In the genomic region with DNA sequence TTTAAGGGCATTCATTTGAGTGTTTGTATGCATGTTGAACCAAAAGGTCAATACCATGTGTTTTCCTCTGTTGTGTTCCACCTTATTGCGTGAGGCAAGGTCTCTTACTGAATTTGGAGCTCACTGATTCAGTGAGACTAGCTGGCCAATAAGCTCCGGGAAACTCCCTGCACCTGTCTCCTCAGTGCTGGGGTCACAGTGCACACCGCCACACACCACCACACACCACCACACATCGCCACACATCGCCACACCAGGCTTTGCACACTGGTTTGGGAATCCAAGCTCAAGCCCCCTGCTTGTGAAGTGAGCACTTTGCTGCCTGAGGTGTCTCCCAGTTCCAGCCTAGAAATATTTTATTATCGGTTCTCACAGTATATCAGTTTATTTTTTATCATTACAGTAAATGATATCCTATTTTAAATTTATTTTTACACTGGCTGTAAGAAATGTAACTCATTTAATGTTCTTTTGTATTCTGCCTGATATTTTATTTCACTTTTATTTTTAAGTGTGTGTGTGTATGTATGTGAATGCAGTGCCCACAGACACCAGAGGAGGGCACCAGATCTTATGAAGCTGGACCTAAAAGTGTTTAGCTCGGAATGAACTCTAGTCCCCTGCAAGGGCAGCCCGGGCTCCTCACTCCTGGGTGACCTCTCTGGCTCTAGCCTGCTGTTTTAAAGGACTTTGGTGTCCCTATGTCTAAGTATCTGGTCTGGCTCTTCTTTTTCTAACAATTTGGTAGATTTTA, we compare ENCODE assay signal across 23 mouse cellular contexts.
A peak's percentile ranks its signal among the peaks of the same experiment; 100 is the strongest.
DNase-seq lines count a peak whose midpoint lies in the region; ATAC-seq and TF ChIP-seq lines count a peak whose summit lies in the region.
"Had no signal": no experiment of that assay in that cellular context is flagged by ENCODE, and none has a peak within 500 bp of the region (broad histone marks: within the 10 kb centered on the region; RNA-seq: fewer than 3 reads in every experiment).

No protein-coding gene starts in this region.

- peak; percentile 40 for DNase-seq in hindbrain, postnatal 0 days (ENCODE audit: low spot score)
- DNase-seq in liver, postnatal 0 days, result peak; percentile 23
- DNase-seq in liver, embryonic 11.5 days (ENCODE audit: low spot score), result no peak
- DNase-seq in A20 (ENCODE audit: low read depth, low spot score) (peak; percentile 94), Patski (ENCODE audit: low read depth, low spot score) (no peak)
- DNase-seq: adrenal gland, postnatal 36 days; cerebellum, adult 2 months; gastrocnemius, postnatal 25 days; lung, postnatal 10 days; right cerebral cortex, postnatal 14 days; thymus, adult 2 months had no signal

- H3K4me2 ChIP-seq in hindbrain, postnatal 0 days (ENCODE audit: low read depth, low read length), result no peak overlapping the region
- H3K4me2 ChIP-seq in hindbrain, embryonic 16.5 days (ENCODE audit: low read length), result no peak overlapping the region
- H3K4me2 ChIP-seq in liver, postnatal 0 days (ENCODE audit: low read depth, low read length), result no peak overlapping the region
- no peak overlapping the region for H3K4me2 ChIP-seq in liver, embryonic 11.5 days
- H3K4me2 ChIP-seq: forebrain, embryonic 13.5 days; hindbrain, embryonic 12.5 days; intestine, embryonic 15.5 days; midbrain, embryonic 15.5 days; neural tube, embryonic 15.5 days; stomach, embryonic 15.5 days had no signal

- no peak for TF ChIP-seq EP300 in liver, postnatal 0 days (IDR thresholded peaks at IDR 0.05; ENCODE audit: low read depth)

- 93% methylated on average over 8 of the region's 8 CpGs for WGBS in hindbrain, postnatal 0 days
- 95% methylated on average over 8 of the region's 8 CpGs for WGBS in hindbrain, embryonic 16.5 days
- 81% methylated on average over 8 of the region's 8 CpGs for WGBS in liver, postnatal 0 days (ENCODE audit: insufficient replicate concordance)
- WGBS in liver, embryonic 11.5 days, result 87% methylated on average over 8 of the region's 8 CpGs

- no peaks in the 10 kb centered on the region for H3K27me3 ChIP-seq in hindbrain, postnatal 0 days (ENCODE audit: insufficient read depth, low read length)
- no peaks in the 10 kb centered on the region for H3K27me3 ChIP-seq in hindbrain, embryonic 16.5 days (replicated peaks; ENCODE audit: control insufficient read depth, insufficient read depth, low read length)
- H3K27me3 ChIP-seq in liver, postnatal 0 days (ENCODE audit: insufficient read depth, low read length), result no peaks in the 10 kb centered on the region
- no peaks in the 10 kb centered on the region for H3K27me3 ChIP-seq in liver, embryonic 11.5 days (replicated peaks; ENCODE audit: control insufficient read depth, insufficient read depth, low read length)
- no peaks in the 10 kb centered on the region for H3K27me3 ChIP-seq in Patski
- H3K27me3 ChIP-seq: forebrain, embryonic 13.5 days; hindbrain, embryonic 12.5 days; intestine, embryonic 15.5 days; megakaryocyte, embryonic 14.5 days; midbrain, embryonic 15.5 days; neural tube, embryonic 15.5 days; stomach, embryonic 15.5 days had no signal

- in situ Hi-C loops in Patski (cut with MboI; ENCODE audit: low pct_unique_long_range_greater_than_20kb), result no loop called here

- TF ChIP-seq CTCF in hindbrain, postnatal 0 days (IDR thresholded peaks at IDR 0.05; ENCODE audit: low read depth), result peak; percentile 52
- 0 out of 2 replicates have a peak, but pooled peaks have one; percentile 22 for TF ChIP-seq CTCF in liver, postnatal 0 days (IDR thresholded peaks at IDR 0.05; ENCODE audit: low read depth)
- TF ChIP-seq CTCF in Patski (IDR thresholded peaks at IDR 0.05), result peak; percentile 34

- no peaks in the 10 kb centered on the region for H3K9me3 ChIP-seq in hindbrain, postnatal 0 days (ENCODE audit: low read length)
- H3K9me3 ChIP-seq in hindbrain, embryonic 16.5 days (ENCODE audit: control insufficient read depth, low read length), result no peaks in the 10 kb centered on the region
- no peaks in the 10 kb centered on the region for H3K9me3 ChIP-seq in liver, postnatal 0 days (ENCODE audit: low read length)
- H3K9me3 ChIP-seq in liver, embryonic 11.5 days (ENCODE audit: control insufficient read depth, low read length), result no peaks in the 10 kb centered on the region
- H3K9me3 ChIP-seq: forebrain, embryonic 13.5 days; heart, embryonic 10.5 days; hindbrain, embryonic 12.5 days; intestine, embryonic 15.5 days; limb, embryonic 10.5 days; megakaryocyte, embryonic 14.5 days; midbrain, embryonic 15.5 days; neural tube, embryonic 15.5 days; stomach, embryonic 15.5 days had no signal

- no peak overlapping the region for H3K4me3 ChIP-seq in hindbrain, postnatal 0 days (ENCODE audit: low read length)
- no peak overlapping the region for H3K4me3 ChIP-seq in hindbrain, embryonic 16.5 days (ENCODE audit: low read length)
- no peak overlapping the region for H3K4me3 ChIP-seq in liver, postnatal 0 days (ENCODE audit: low read depth, low read length)
- no peak overlapping the region for H3K4me3 ChIP-seq in liver, embryonic 11.5 days (ENCODE audit: low read depth, low read length)
- H3K4me3 ChIP-seq: forebrain, embryonic 13.5 days; heart, embryonic 10.5 days; hindbrain, embryonic 12.5 days; intestine, embryonic 15.5 days; limb, embryonic 10.5 days; megakaryocyte, embryonic 14.5 days; midbrain, embryonic 15.5 days; neural tube, embryonic 15.5 days; stomach, embryonic 15.5 days had no signal

- no peaks in the 10 kb centered on the region for H3K4me1 ChIP-seq in hindbrain, postnatal 0 days (ENCODE audit: insufficient read depth, low read length)
- no peaks in the 10 kb centered on the region for H3K4me1 ChIP-seq in hindbrain, embryonic 16.5 days (ENCODE audit: control insufficient read depth, insufficient read depth, low read depth, low read length)
- H3K4me1 ChIP-seq in liver, postnatal 0 days (ENCODE audit: insufficient read depth), result 0 out of 2 replicates have a peak, but pooled peaks cover 3% of the 10 kb centered on the region
- H3K4me1 ChIP-seq in liver, embryonic 11.5 days (replicated peaks; ENCODE audit: control insufficient read depth, insufficient read depth, low read length), result no peaks in the 10 kb centered on the region
- H3K4me1 ChIP-seq: forebrain, embryonic 13.5 days; heart, embryonic 10.5 days; hindbrain, embryonic 12.5 days; intestine, embryonic 15.5 days; limb, embryonic 10.5 days; megakaryocyte, embryonic 14.5 days; midbrain, embryonic 15.5 days had no signal

- POLR2A ChIA-PET in Patski (lab: Charles Lee), result no interaction called here

- H3K36me3 ChIP-seq in hindbrain, postnatal 0 days (ENCODE audit: insufficient read depth, low read length), result peaks cover 25% of the 10 kb centered on the region
- peaks cover 32% of the 10 kb centered on the region for H3K36me3 ChIP-seq in hindbrain, embryonic 16.5 days (ENCODE audit: control insufficient read depth, insufficient read depth, low read length)
- H3K36me3 ChIP-seq in liver, postnatal 0 days (replicated peaks; ENCODE audit: insufficient read depth, low read length), result no peaks in the 10 kb centered on the region
- H3K36me3 ChIP-seq in liver, embryonic 11.5 days (ENCODE audit: control insufficient read depth, insufficient read depth, low read length), result no peaks in the 10 kb centered on the region
- H3K36me3 ChIP-seq: intestine, embryonic 15.5 days; stomach, embryonic 15.5 days had no signal

- no peak for ATAC-seq in hindbrain, postnatal 0 days
- ATAC-seq in hindbrain, embryonic 16.5 days, result no peak
- no peak for ATAC-seq in liver, postnatal 0 days
- ATAC-seq in liver, embryonic 11.5 days (replicated peaks; ENCODE audit: low FRiP score), result no peak
- no peak for ATAC-seq in Patski
- ATAC-seq in megakaryocyte progenitor cell, adult 5-6 weeks (replicated peaks; ENCODE audit: poor library complexity), result no peak
- ATAC-seq: forebrain, embryonic 13.5 days; intestine, embryonic 15.5 days; midbrain, embryonic 15.5 days had no signal

- no peak overlapping the region for H3K9ac ChIP-seq in hindbrain, postnatal 0 days (replicated peaks; ENCODE audit: low read length)
- no peak overlapping the region for H3K9ac ChIP-seq in hindbrain, embryonic 16.5 days (ENCODE audit: low read depth, low read length)
- H3K9ac ChIP-seq in liver, postnatal 0 days (replicated peaks), result no peak overlapping the region
- no peak overlapping the region for H3K9ac ChIP-seq in liver, embryonic 11.5 days (ENCODE audit: low read depth, low read length)
- H3K9ac ChIP-seq: forebrain, embryonic 13.5 days; hindbrain, embryonic 12.5 days; intestine, embryonic 15.5 days; midbrain, embryonic 15.5 days; neural tube, embryonic 15.5 days; stomach, embryonic 15.5 days had no signal

- no peak overlapping the region for H3K27ac ChIP-seq in hindbrain, postnatal 0 days
- H3K27ac ChIP-seq in hindbrain, embryonic 16.5 days (ENCODE audit: low read depth, low read length), result no peak overlapping the region
- no peak overlapping the region for H3K27ac ChIP-seq in liver, postnatal 0 days (ENCODE audit: low read depth)
- no peak overlapping the region for H3K27ac ChIP-seq in liver, embryonic 11.5 days (ENCODE audit: low read depth, low read length)
- H3K27ac ChIP-seq: forebrain, embryonic 13.5 days; heart, embryonic 10.5 days; hindbrain, embryonic 12.5 days; intestine, embryonic 15.5 days; kidney, postnatal 0 days; limb, embryonic 10.5 days; midbrain, embryonic 15.5 days; neural tube, embryonic 15.5 days; stomach, embryonic 15.5 days had no signal

- CTCF ChIA-PET in Patski (lab: Charles Lee), result no interaction called here

Comparison
In these comparisons a context has a peak if more than half of its experiments do, and no peak if none do; other contexts are left out.
1. DNase-seq: peak in hindbrain, postnatal 0 days (single experiment), liver, postnatal 0 days (single experiment) and A20 (single experiment); none in liver, embryonic 11.5 days (single experiment) and Patski (single experiment).
2. Peak in every context shown above with its lines, with median percentiles within 50 percentile points of each other: CTCF ChIP-seq.